Mouse (Mus musculus) intestine, postnatal 0 days (tissue): ENCODE results near the gene Cuedc1. TPM values are rescaled to one million over a fixed set of nuclear protein-coding genes. Genes with fewer than 3 reads are reported as not detected.

Experiments used
- ATAC-seq: fragments of 200-750 bp; cut with Nextera tagmentation; 2 replicates; pipeline ENCODE4 v1.8.0; 2017; ENCODE audit warnings: mild to moderate bottlenecking, moderate TSS enrichment, moderate library complexity
- H3K27ac ChIP-seq: fragments of 300-500 bp; sonication (generic); 2 replicates; pipeline ENCODE4 v1.5.1; 2014; ENCODE audit warnings: mild to moderate bottlenecking, low read depth, low read length, moderate library complexity
- H3K27me3 ChIP-seq: fragments of 300-500 bp; sonication (generic); replicated peaks from 2 replicates; pipeline ENCODE4 v1.6.1; 2014; ENCODE audit warnings: low read length, mixed read lengths; ENCODE audit not compliant: control insufficient read depth, insufficient read depth
- H3K36me3 ChIP-seq: fragments of 300-500 bp; sonication (generic); 2 replicates; pipeline ENCODE4 v1.6.1; 2014; ENCODE audit warnings: mild to moderate bottlenecking, moderate library complexity; ENCODE audit not compliant: control insufficient read depth, insufficient read depth
- H3K4me1 ChIP-seq: fragments of 300-500 bp; sonication (generic); replicated peaks from 2 replicates; pipeline ENCODE4 v1.6.1; 2014; ENCODE audit warnings: antibody characterized with exemption, low read length, mixed read lengths; ENCODE audit not compliant: control insufficient read depth, insufficient read depth
- H3K4me2 ChIP-seq: fragments of 300-500 bp; sonication (generic); replicated peaks from 2 replicates; pipeline ENCODE4 v1.6.1; 2014; ENCODE audit warnings: low read depth, mild to moderate bottlenecking, moderate library complexity
- H3K4me3 ChIP-seq: fragments of 300-500 bp; sonication (generic); 2 replicates; pipeline ENCODE4 v1.5.1; 2014; ENCODE audit warnings: low read depth, low read length
- H3K9ac ChIP-seq: fragments of 300-500 bp; sonication (generic); 2 replicates; pipeline ENCODE4 v1.6.1; 2014; ENCODE audit warnings: mild to moderate bottlenecking, low read depth, low read length
- H3K9me3 ChIP-seq: fragments of 300-500 bp; sonication (generic); 2 replicates; pipeline ENCODE4 v1.6.1; 2016; ENCODE audit warnings: mixed run types; ENCODE audit not compliant: control insufficient read depth
- CTCF ChIP-seq: sonication (generic); IDR thresholded peaks from 2 replicates; pipeline ENCODE4 v1.5.1; 2016; ENCODE audit warnings: low read depth, mild to moderate bottlenecking, control low read depth, antibody characterized with exemption, moderate library complexity
- WGBS: fragments of 180-500 bp; shearing (Covaris S2); extraction: QIAGEN DNeasy Blood & Tissue Kit; methylation state at CpG from one replicate; pipeline ENCODE4 v1.1.7; 2014; 5-methylcytosine and 5-hydroxymethylcytosine counted together
- polyA plus RNA-seq: library from polyadenylated mRNA; unstranded; fragments of >200 nt; fragmentation: Nextera tagmentation; extraction: Ambion mirVana; gene quantifications from 2 replicates; pipeline ENCODE4 v1.2.1, GENCODE M21; 2015

The Cuedc1 gene
- polyA plus RNA-seq, 1 experiment from 2014 or later, result 7.1 TPM

GRCm38 (mm10) chr11:88234789-88235188, 136.9 kb downstream of the Cuedc1 start:
- no peak overlapping the region for H3K4me3 ChIP-seq
- no peak overlapping the region for H3K9ac ChIP-seq
- no peaks in the 10 kb centered on the region for H3K36me3 ChIP-seq
- no peaks in the 10 kb centered on the region for H3K4me1 ChIP-seq
- H3K27me3 ChIP-seq, result no peaks in the 10 kb centered on the region
- no peak for ATAC-seq
- H3K27ac ChIP-seq, result no peak overlapping the region; the same call in 1 of the 2 replicates
- 45% methylated on average over 4 of the region's 4 CpGs for WGBS
- peak overlapping the region; percentile 67 for H3K4me2 ChIP-seq
- no peaks in the 10 kb centered on the region for H3K9me3 ChIP-seq
- TF ChIP-seq CTCF, result no peak

GRCm38 (mm10) chr11:88235221-88236203, 137.7 kb downstream of the Cuedc1 start:
- Histone ChIP-seq H3K27me3 (no peaks in the 10 kb centered on the region), H3K36me3 (no peaks in the 10 kb centered on the region), H3K4me3 (peak overlapping the region; percentile 29), H3K9me3 (no peaks in the 10 kb centered on the region), H3K4me1 (no peaks in the 10 kb centered on the region), H3K9ac (peak overlapping the region; percentile 8; the same call in 1 of the 2 replicates), H3K27ac (peak overlapping the region; percentile 55; the same call in 1 of the 2 replicates), H3K4me2 (peak overlapping the region; percentile 67)
- WGBS, result 9% methylated on average over 23 of the region's 23 CpGs
- ATAC-seq, result peak; percentile 73
- TF ChIP-seq CTCF, result no peak

GRCm38 (mm10) chr11:88240275-88240674, 142.4 kb downstream of the Cuedc1 start:
- Histone ChIP-seq H3K9ac (no peak overlapping the region), H3K27ac (no peak overlapping the region), H3K4me2 (no peak overlapping the region), H3K4me1 (0 out of 2 replicates have a peak, but pooled peaks cover 3% of the 10 kb centered on the region), H3K36me3 (no peaks in the 10 kb centered on the region), H3K9me3 (no peaks in the 10 kb centered on the region), H3K4me3 (no peak overlapping the region), H3K27me3 (no peaks in the 10 kb centered on the region)
- 85% methylated on average over 10 of the region's 10 CpGs for WGBS
- ATAC-seq, result no peak
- no peak for TF ChIP-seq CTCF

GRCm38 (mm10) chr11:88240736-88241353, 143.0 kb downstream of the Cuedc1 start:
- WGBS, result 31% methylated on average over 10 of the region's 10 CpGs
- Histone ChIP-seq H3K27ac (no peak overlapping the region), H3K4me2 (no peak overlapping the region), H3K9ac (no peak overlapping the region), H3K4me1 (0 out of 2 replicates have a peak, but pooled peaks cover 3% of the 10 kb centered on the region), H3K4me3 (no peak overlapping the region), H3K9me3 (no peaks in the 10 kb centered on the region), H3K27me3 (no peaks in the 10 kb centered on the region), H3K36me3 (no peaks in the 10 kb centered on the region)
- TF ChIP-seq CTCF, result no peak
- no peak for ATAC-seq

- TF ChIP-seq CTCF, result no peak
- H3K27me3 ChIP-seq, result no peaks in the 10 kb centered on the region
- 50% methylated on average over 12 of the region's 12 CpGs for WGBS
- no peak overlapping the region for H3K27ac ChIP-seq
- ATAC-seq, result peak; percentile 70
- H3K4me1 ChIP-seq, result 0 out of 2 replicates have a peak, but pooled peaks cover 3% of the 10 kb centered on the region
- no peak overlapping the region for H3K4me2 ChIP-seq
- no peaks in the 10 kb centered on the region for H3K36me3 ChIP-seq
- H3K9me3 ChIP-seq, result no peaks in the 10 kb centered on the region
- no peak overlapping the region for H3K4me3 ChIP-seq
- H3K9ac ChIP-seq, result no peak overlapping the region
Observed at GRCm38 (mm10) chr11:88241468-88242301, 143.8 kb downstream of the Cuedc1 start.

Other genes with a start within 250 kb of the Cuedc1 start
- gene Mks1, start 244.8 kb upstream of the Cuedc1 start, polyA plus RNA-seq, result 2.4 and 2.6 TPM in 2 replicates
- 0.16 TPM in 1 of 2 replicates, not detected in the other for gene Epx, start 222.5 kb upstream of the Cuedc1 start, polyA plus RNA-seq
- gene Olfr462, start 205.8 kb upstream of the Cuedc1 start, polyA plus RNA-seq, result not detected in 2 replicates
- gene Olfr463, start 200.7 kb upstream of the Cuedc1 start, polyA plus RNA-seq, result not detected in 2 replicates
- not detected in 2 replicates for gene Olfr464, start 177.1 kb upstream of the Cuedc1 start, polyA plus RNA-seq
- gene Dynll2, start 110.5 kb upstream of the Cuedc1 start, polyA plus RNA-seq, result 52.4 and 57.4 TPM in 2 replicates
- gene Srsf1, start 50.7 kb upstream of the Cuedc1 start, polyA plus RNA-seq, result 70.7 and 73.2 TPM in 2 replicates
- 16.8 and 18.7 TPM in 2 replicates for gene Vezf1, start 29.8 kb upstream of the Cuedc1 start, polyA plus RNA-seq
- gene Mrps23, start 106.3 kb downstream of the Cuedc1 start, polyA plus RNA-seq, result 54.1 and 59.1 TPM in 2 replicates
- not detected in 2 replicates for gene Ccdc182, start 196.0 kb downstream of the Cuedc1 start, polyA plus RNA-seq